Comparison of ENCODE assay signal across 8 mouse cellular contexts in genomic region chr6:134640485-134641475, GRCm38 (mm10). TPM values are rescaled to one million over a fixed set of nuclear protein-coding genes. Genes with fewer than 3 reads are reported as not detected.
DNase-seq lines count a peak whose midpoint lies in the region; ATAC-seq and TF ChIP-seq lines count a peak whose summit lies in the region.

No protein-coding gene starts in this region.

- 1% methylated on average over 65 of the region's 65 CpGs for WGBS in forebrain, embryonic 11.5 days
- 2% methylated on average over 61 of the region's 65 CpGs for WGBS in heart, postnatal 0 days
- WGBS in liver, embryonic 16.5 days (ENCODE audit: insufficient replicate concordance): 3% methylated on average over 65 of the region's 65 CpGs
- WGBS in neural tube, embryonic 13.5 days: 1% methylated on average over 61 of the region's 65 CpGs

- peak in 1 of 2 experiments; percentile 65; a peak in 2 of 4 replicates for TF ChIP-seq CTCF in CH12.LX (conservative IDR thresholded peaks at IDR 0.05 in 1 of 2, IDR thresholded peaks at IDR 0.05 in 1 of 2; ENCODE audit: low read depth in 2 of 2, low read length in 2 of 2)
- peak; percentile 67 for TF ChIP-seq CTCF in heart, postnatal 0 days (IDR thresholded peaks at IDR 0.05; ENCODE audit: low read depth)
- TF ChIP-seq CTCF in testis, adult 2 months (IDR thresholded peaks at IDR 0.05; ENCODE audit: control insufficient read depth, insufficient read depth, insufficient replicate concordance, low read depth, low read length): no peak

- TF ChIP-seq RAD21 in CH12.LX (IDR thresholded peaks at IDR 0.05; ENCODE audit: low read depth, low read length): peak; percentile 51

- no peaks in the 10 kb centered on the region for H3K9me3 ChIP-seq in CH12.LX (replicated peaks; ENCODE audit: low read length)
- no peaks in the 10 kb centered on the region for H3K9me3 ChIP-seq in forebrain, embryonic 11.5 days (ENCODE audit: control insufficient read depth, low read length)
- no peaks in the 10 kb centered on the region for H3K9me3 ChIP-seq in heart, postnatal 0 days (replicated peaks; ENCODE audit: control insufficient read depth, low read length)
- H3K9me3 ChIP-seq in liver, embryonic 16.5 days (replicated peaks; ENCODE audit: control insufficient read depth, low read length): no peaks in the 10 kb centered on the region
- H3K9me3 ChIP-seq in neural tube, embryonic 13.5 days: no peaks in the 10 kb centered on the region

- peak overlapping the region; percentile 48 for H3K4me2 ChIP-seq in CH12.LX (ENCODE audit: insufficient read depth, low read depth, poor library complexity, severe bottlenecking)
- H3K4me2 ChIP-seq in forebrain, embryonic 11.5 days (ENCODE audit: low read depth, low read length, severe bottlenecking): peak overlapping the region; percentile 73
- H3K4me2 ChIP-seq in heart, postnatal 0 days (ENCODE audit: low read depth, low read length): peak overlapping the region; percentile 85
- peak overlapping the region; percentile 94 for H3K4me2 ChIP-seq in liver, embryonic 16.5 days (ENCODE audit: low read depth, low read length)
- peak overlapping the region; percentile 71 for H3K4me2 ChIP-seq in neural tube, embryonic 13.5 days

- no peak for TF ChIP-seq EP300 in CH12.LX (IDR thresholded peaks at IDR 0.05; ENCODE audit: low read length)
- TF ChIP-seq EP300 in heart, postnatal 0 days (IDR thresholded peaks at IDR 0.05; ENCODE audit: low read depth): 0 out of 2 replicates have a peak, but pooled peaks have one; percentile 11

- H3K4me1 ChIP-seq in CH12.LX (ENCODE audit: control insufficient read depth in 1 of 2, insufficient read depth in 2 of 2): peaks cover 0 to 12% of the 10 kb centered on the region in 2 experiments; a peak in 2 of 4 replicates
- no peaks in the 10 kb centered on the region for H3K4me1 ChIP-seq in forebrain, embryonic 11.5 days (replicated peaks; ENCODE audit: control insufficient read depth, insufficient read depth, low read length)
- H3K4me1 ChIP-seq in heart, postnatal 0 days (ENCODE audit: control insufficient read depth, insufficient read depth): no peaks in the 10 kb centered on the region
- peaks cover 6% of the 10 kb centered on the region for H3K4me1 ChIP-seq in liver, embryonic 16.5 days (ENCODE audit: control insufficient read depth, low read depth, low read length)
- peaks cover 13% of the 10 kb centered on the region for H3K4me1 ChIP-seq in neural tube, embryonic 13.5 days (replicated peaks)
- H3K4me1 ChIP-seq in testis, adult 2 months (ENCODE audit: control insufficient read depth, insufficient read depth, low read length): peaks cover 3% of the 10 kb centered on the region

- peak overlapping the region; percentile 65 for H3K9ac ChIP-seq in CH12.LX (ENCODE audit: insufficient read depth, low read depth)
- H3K9ac ChIP-seq in forebrain, embryonic 11.5 days (ENCODE audit: low read length): peak overlapping the region; percentile 86
- peak overlapping the region; percentile 79 for H3K9ac ChIP-seq in heart, postnatal 0 days (replicated peaks; ENCODE audit: low read depth, low read length)
- peak overlapping the region; percentile 94 for H3K9ac ChIP-seq in liver, embryonic 16.5 days (ENCODE audit: low read depth, low read length)
- peak overlapping the region; percentile 93 for H3K9ac ChIP-seq in neural tube, embryonic 13.5 days

- no peaks in the 10 kb centered on the region for H3K27me3 ChIP-seq in CH12.LX (replicated peaks)
- no peaks in the 10 kb centered on the region for H3K27me3 ChIP-seq in forebrain, embryonic 11.5 days (ENCODE audit: control insufficient read depth, insufficient read depth, low read length)
- no peaks in the 10 kb centered on the region for H3K27me3 ChIP-seq in heart, postnatal 0 days (ENCODE audit: control insufficient read depth, insufficient read depth, low read length)
- no peaks in the 10 kb centered on the region for H3K27me3 ChIP-seq in liver, embryonic 16.5 days (ENCODE audit: control insufficient read depth, insufficient read depth, low read depth, low read length)
- H3K27me3 ChIP-seq in neural tube, embryonic 13.5 days: no peaks in the 10 kb centered on the region
- H3K27me3 ChIP-seq in testis, adult 2 months (ENCODE audit: control insufficient read depth, insufficient read depth, low read length): no peaks in the 10 kb centered on the region

- H3K4me3 ChIP-seq in CH12.LX (replicated peaks in 1 of 3; ENCODE audit: low read depth in 2 of 3, low read length in 2 of 3, poor library complexity in 1 of 3): peak overlapping the region; percentile 79 to 88 (median 81)
- peak overlapping the region; percentile 80 for H3K4me3 ChIP-seq in forebrain, embryonic 11.5 days (ENCODE audit: low read depth, low read length)
- H3K4me3 ChIP-seq in heart, postnatal 0 days (ENCODE audit: low read depth, low read length): peak overlapping the region; percentile 82
- H3K4me3 ChIP-seq in liver, embryonic 16.5 days (ENCODE audit: low read depth, low read length): peak overlapping the region; percentile 93
- peak overlapping the region; percentile 91 for H3K4me3 ChIP-seq in neural tube, embryonic 13.5 days
- H3K4me3 ChIP-seq in testis, adult 2 months (ENCODE audit: control insufficient read depth, low read depth, low read length): peak overlapping the region; percentile 94

- H3K36me3 ChIP-seq in CH12.LX (replicated peaks in 1 of 2; ENCODE audit: control insufficient read depth in 1 of 2, insufficient read depth in 1 of 2, low read length in 1 of 2): peaks cover 7 to 17% of the 10 kb centered on the region in 2 experiments
- no peaks in the 10 kb centered on the region for H3K36me3 ChIP-seq in forebrain, embryonic 11.5 days (ENCODE audit: control insufficient read depth, insufficient read depth, low read length)
- peaks cover 9% of the 10 kb centered on the region for H3K36me3 ChIP-seq in heart, postnatal 0 days (replicated peaks; ENCODE audit: control insufficient read depth, insufficient read depth, low read length)
- H3K36me3 ChIP-seq in liver, embryonic 16.5 days (ENCODE audit: control insufficient read depth, insufficient read depth): no peaks in the 10 kb centered on the region
- H3K36me3 ChIP-seq in neural tube, embryonic 13.5 days: peaks cover 7% of the 10 kb centered on the region
- H3K36me3 ChIP-seq in testis, adult 2 months (ENCODE audit: control insufficient read depth, insufficient read depth, low read length): no peaks in the 10 kb centered on the region; the same call in 1 of the 2 replicates

- TF ChIP-seq POLR2A in CH12.LX (IDR thresholded peaks at IDR 0.05; ENCODE audit: low read depth, low read length): peak; percentile 71
- TF ChIP-seq POLR2A in testis, adult 2 months (IDR thresholded peaks at IDR 0.05; ENCODE audit: control insufficient read depth, low read depth, low read length): peak; percentile 61

- peak; percentile 99 for ATAC-seq in forebrain, embryonic 11.5 days (replicated peaks; ENCODE audit: low FRiP score)
- peak; percentile 99 for ATAC-seq in heart, postnatal 0 days (ENCODE audit: insufficient read depth, low read depth)
- ATAC-seq in liver, embryonic 16.5 days (ENCODE audit: low read depth): peak; percentile 99
- ATAC-seq in neural tube, embryonic 13.5 days (ENCODE audit: low read depth): peak; percentile 99

- DNase-seq in CH12.LX (ENCODE audit: extremely low read depth): peak; percentile 92
- peak; percentile 93 for DNase-seq in c-Kit-positive CD71-positive TER-119-negative erythroid progenitor cells, embryonic 14.5 days (ENCODE audit: low read depth)
- peak; percentile 96 for DNase-seq in forebrain, embryonic 11.5 days (ENCODE audit: low spot score)
- DNase-seq in heart, postnatal 0 days (ENCODE audit: low spot score): peak; percentile 94
- peak; percentile 95 to 97 for DNase-seq in kidney, postnatal 4 days

- dilution Hi-C loops in CH12.LX (cut with MboI; ENCODE audit: extremely low pct_ligation_motif_present, extremely low pct_unique_long_range_greater_than_20kb, low sequenced_read_pairs): no loop called here

- in situ Hi-C loops in CH12.LX (cut with MboI; ENCODE audit: low pct_ligation_motif_present, low pct_unique_long_range_greater_than_20kb, low sequenced_read_pairs): loop anchor here (10.0 to 25.0 kb wide), 2 partner anchors 224 to 347 kb away; partner anchors contain the start of gene Apold1

- H3K79me2 ChIP-seq in CH12.LX (replicated peaks; ENCODE audit: control insufficient read depth, extremely low read depth, insufficient read depth, poor library complexity, severe bottlenecking): no peaks in the 10 kb centered on the region

- H3K27ac ChIP-seq in CH12.LX (ENCODE audit: insufficient read depth, low read depth): no peak overlapping the region
- peak overlapping the region; percentile 37; the same call in 1 of the 2 replicates for H3K27ac ChIP-seq in forebrain, embryonic 11.5 days (ENCODE audit: low read depth, low read length)
- peak overlapping the region; percentile 78 for H3K27ac ChIP-seq in heart, postnatal 0 days (ENCODE audit: low read depth)
- H3K27ac ChIP-seq in liver, embryonic 16.5 days (ENCODE audit: low read length): peak overlapping the region; percentile 82
- peak overlapping the region; percentile 89 for H3K27ac ChIP-seq in neural tube, embryonic 13.5 days (replicated peaks)
- H3K27ac ChIP-seq in testis, adult 2 months (ENCODE audit: control insufficient read depth, insufficient read depth, low read depth, low read length): peak overlapping the region; percentile 76

RNA-seq across cellular contexts. Expression of gene Borcs5, which starts 1.5 kb away (rescaled TPM):
- total RNA-seq in CH12.LX (2012; rRNA removed) (9.5 and 10.2 TPM in 2 replicates), CH12.LX (2014; rRNA removed) (14.7 and 16.4 TPM in 2 replicates)
- polyA plus RNA-seq in CH12.LX (2012; ENCODE audit: insufficient read length, low read depth): 8.0 and 10.4 TPM in 2 replicates
- polyA plus RNA-seq in forebrain, embryonic 11.5 days (2014; fragmentation: Nextera tagmentation; extraction: Ambion mirVana): 27.0 and 29.7 TPM in 2 replicates
- 22.6 and 27.9 TPM in 2 replicates for total RNA-seq in heart, postnatal 0 days (2014; rRNA removed; ENCODE audit: low replicate concordance)
- polyA plus RNA-seq in heart, postnatal 0 days (2015; fragmentation: Nextera tagmentation; extraction: Ambion mirVana): 18.6 and 19.2 TPM in 2 replicates
- 6.4 and 8.2 TPM in 2 replicates for polyA plus RNA-seq in liver, embryonic 16.5 days (2015; fragmentation: Nextera tagmentation; extraction: Ambion mirVana)
- polyA plus RNA-seq in neural tube, embryonic 13.5 days (2015; fragmentation: Nextera tagmentation; extraction: Ambion mirVana): 47.5 and 48.1 TPM in 2 replicates
- 7.9 and 8.7 TPM in 2 replicates for polyA plus RNA-seq in testis, adult 2 months (2012; rRNA removed)

RNA-seq across cellular contexts. Expression of gene Mansc1, which starts 8.5 kb away (rescaled TPM):
- total RNA-seq in CH12.LX (2012; rRNA removed) (not detected in 2 replicates), CH12.LX (2014; rRNA removed) (not detected in 2 replicates)
- polyA plus RNA-seq in CH12.LX (2012; ENCODE audit: insufficient read length, low read depth): not detected in 2 replicates
- polyA plus RNA-seq in forebrain, embryonic 11.5 days (2014; fragmentation: Nextera tagmentation; extraction: Ambion mirVana): 0.53 and 1.2 TPM in 2 replicates
- 8.8 and 17.0 TPM in 2 replicates for total RNA-seq in heart, postnatal 0 days (2014; rRNA removed; ENCODE audit: low replicate concordance)
- 7.3 and 7.4 TPM in 2 replicates for polyA plus RNA-seq in heart, postnatal 0 days (2015; fragmentation: Nextera tagmentation; extraction: Ambion mirVana)
- polyA plus RNA-seq in liver, embryonic 16.5 days (2015; fragmentation: Nextera tagmentation; extraction: Ambion mirVana): 0.78 and 0.80 TPM in 2 replicates
- polyA plus RNA-seq in neural tube, embryonic 13.5 days (2015; fragmentation: Nextera tagmentation; extraction: Ambion mirVana): 1.1 and 1.5 TPM in 2 replicates
- polyA plus RNA-seq in testis, adult 2 months (2012; rRNA removed): 0.53 and 0.59 TPM in 2 replicates
